Mouse (Mus musculus) cerebellum, postnatal 36 days (tissue): ENCODE data around the gene Mapk12.
A peak's percentile ranks its signal among the peaks of the same experiment; 100 is the strongest.

Source experiments
- DNase-seq, 2 experiments: peaks; one replicate each; pipeline ENCODE4 v3.0.0; 2021 to 2022; ENCODE audit warnings: mixed read lengths in 2 of 2

Mapk12 gene

DNA sequence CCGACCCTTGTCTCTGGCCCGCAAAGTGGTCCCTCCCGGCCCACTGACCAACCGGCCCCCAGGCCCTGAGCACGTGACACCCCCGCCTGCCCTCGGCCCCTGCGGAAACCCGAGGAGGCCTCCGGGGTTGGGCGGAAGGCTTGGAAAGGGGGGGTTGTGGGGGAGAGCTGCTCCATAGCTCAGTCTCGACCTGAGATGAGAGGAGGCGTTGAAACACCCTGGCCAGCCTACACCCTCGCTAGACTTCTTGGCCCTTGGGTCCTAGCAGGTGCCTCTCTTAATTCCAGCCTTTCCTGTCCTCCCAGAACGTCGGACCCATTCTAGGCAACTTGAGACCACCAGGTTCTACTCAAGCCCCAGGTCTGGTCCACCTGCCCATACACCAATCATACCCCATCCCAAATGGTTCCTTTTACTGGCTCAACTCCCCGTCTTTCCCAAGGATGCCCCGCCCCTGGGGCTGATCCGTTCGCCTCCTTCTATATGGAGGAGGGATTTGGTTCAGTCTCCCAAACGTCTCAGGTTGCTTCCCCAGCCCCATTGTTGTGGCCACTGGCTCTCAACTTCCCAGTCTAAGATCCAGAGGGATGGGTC, at the start of gene Mapk12:
Gene Mapk12 (minus strand): TSS at position 45 of the 594 bp plus-strand sequence.
- DNase-seq, result peak; percentile 68 to 75

DNA sequence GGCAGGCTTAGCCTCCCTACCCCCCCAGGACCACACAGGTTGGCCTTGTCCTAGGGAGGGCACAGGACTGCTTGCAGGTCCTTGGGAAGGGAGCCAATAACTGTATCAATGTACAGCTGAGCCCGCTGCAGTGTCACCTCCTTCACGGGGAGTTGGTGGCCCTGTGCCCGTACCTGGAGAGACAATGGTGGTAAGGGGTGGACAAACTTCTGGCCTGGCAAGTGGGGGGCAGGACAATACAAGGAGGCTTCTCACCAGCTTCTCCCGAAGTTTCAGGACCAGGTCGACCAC, 44.4 kb upstream of the Mapk12 start:
- DNase-seq, result no peak

DNA sequence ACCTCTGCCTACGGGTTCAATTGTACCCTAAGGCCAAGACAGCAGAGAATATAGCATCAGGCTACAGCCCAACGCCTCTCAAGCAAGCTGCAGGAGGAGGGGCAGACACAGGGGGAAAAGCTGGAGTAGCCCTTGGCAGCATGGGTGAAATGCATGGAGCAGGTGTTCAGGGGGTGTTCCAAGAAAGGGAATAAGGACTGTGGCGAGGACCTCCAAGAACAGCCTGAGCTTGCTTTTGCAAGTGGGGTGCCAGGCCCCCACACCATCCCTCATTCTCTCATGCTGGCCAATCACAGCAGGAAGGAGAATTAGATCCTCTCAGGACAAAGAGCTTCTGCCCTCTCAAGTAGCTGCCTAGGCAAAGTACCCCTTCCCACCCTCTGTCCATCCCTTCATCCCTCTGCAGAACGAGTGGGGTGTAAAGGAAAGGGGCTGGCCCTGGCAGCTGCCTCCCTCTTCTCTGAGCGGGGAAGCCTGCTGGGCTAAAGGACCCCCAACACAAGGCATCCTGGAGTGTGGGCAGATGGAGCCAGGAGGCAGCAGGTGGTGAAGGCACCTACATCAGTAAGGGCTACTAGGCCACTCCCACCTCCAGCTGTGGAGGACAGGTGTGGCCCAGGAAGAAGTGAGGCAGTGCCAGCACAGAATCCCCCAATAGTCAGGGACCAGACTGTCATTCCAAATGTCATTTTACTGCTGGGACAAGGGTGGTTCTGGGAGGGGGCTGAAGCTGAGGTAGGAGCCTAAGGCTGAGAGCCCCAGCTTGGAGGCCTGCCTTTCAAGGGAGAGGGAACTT, 43.8 kb upstream of the Mapk12 start:
- DNase-seq, result no peak

DNA sequence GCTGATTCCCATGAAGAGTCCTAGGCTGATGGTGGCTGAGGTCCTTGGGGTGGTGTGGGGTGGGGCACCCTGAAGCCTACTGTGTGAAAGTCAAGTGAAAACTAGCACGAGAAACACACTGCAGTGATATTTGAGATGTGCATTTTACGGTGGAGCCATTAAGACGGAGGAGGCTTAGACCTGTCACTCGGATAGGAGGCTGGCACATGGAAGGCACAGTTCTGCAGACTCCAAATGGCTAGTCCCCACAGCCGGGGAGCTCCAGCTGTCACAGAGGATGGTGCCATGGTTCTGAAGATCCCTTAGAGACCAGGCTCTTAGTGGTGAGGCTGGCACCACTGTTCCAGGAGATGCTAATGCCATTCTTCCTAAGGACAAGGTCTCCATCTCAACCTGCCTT, 42.3 kb upstream of the Mapk12 start:
- DNase-seq, result no peak

DNA sequence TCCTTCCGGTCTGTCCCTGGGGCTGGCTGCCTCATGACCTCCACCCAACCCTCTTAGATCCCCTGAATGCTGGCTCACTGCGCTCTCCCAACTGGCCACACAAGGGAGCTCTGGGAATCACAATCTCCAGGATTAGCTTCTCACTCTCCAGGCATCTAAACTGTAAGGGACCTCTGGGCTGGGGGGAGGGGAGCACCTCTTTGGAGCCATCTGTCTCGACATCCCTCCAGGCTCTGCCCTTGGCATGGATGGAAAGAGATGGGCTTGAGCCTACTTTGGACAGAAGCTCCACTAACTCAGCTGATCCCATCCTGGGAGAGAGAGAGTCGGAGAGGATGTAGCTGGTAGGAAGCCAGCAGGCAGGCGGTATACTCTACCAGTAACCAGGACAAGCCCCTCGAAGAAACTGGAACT, 41.8 kb upstream of the Mapk12 start:
- DNase-seq, result peak; percentile 58 to 71

DNA sequence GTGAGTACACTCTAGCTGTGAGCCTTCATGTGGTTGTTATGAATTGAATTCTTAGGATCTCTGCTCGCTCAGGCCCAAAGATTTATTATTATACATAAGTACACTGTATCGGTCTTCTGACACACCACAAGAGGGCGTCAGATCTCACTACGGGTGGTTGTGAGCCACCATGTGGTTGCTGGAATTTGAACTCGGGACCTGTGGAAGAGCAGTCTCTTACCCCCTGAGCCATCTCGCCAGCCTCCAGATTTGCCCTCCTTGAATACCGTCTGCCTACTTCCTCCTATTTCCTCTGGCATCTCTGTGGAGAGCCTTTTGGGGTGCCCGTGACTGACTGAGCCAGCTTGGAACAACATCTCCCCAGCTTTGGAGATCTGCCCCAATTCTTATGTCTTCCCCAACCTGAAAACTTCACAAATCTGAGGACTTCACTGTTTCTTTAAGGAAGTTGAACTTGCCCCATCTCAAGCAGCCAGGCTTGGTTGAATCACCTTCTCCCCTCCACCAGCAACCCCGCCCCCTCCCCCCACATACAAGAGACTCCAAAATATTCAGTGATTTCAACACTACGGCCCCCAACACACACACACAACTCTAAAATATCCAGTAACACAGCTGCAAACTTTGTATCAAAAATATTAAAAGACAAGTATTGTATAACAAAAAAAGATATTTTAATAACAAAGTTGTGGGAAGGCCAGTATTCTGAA, 41.2 kb upstream of the Mapk12 start:
- no peak for DNase-seq

DNA sequence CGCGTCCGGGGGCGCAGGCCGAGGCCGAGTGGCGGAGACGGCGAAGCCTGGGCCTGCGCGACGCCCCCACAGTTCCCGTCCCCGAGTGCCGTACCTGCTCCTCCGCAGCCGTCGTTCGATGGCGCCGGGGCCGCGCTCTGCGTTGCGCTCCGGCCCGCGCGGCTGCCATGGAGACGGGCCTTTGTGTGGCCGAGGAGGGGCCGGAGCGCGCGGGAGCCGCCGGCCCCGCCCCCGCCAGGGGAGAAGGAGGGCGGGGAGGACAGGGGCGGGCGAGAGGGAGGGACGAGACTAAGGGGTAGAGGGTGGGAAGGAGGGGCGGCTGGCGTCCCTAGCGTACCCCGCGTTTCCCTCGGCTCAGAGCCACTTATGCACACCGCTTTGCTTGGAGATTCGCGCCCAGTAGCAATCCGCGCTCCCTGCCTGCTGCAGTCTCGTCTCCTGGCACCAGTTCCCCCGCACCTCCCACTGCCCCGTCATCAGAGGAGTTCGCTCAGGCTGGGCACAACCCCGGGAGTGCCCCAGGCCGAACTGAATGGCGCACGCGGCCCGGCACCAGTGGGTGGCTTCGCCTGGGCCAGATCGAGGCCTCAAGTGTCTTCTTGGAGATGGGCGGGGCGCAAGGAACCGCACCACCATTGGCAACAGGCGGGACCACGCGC, 40.2 kb upstream of the Mapk12 start, which contains the start of gene Plxnb2:
Gene Plxnb2 (minus strand): TSS at position 218 of the 659 bp plus-strand sequence.
- DNase-seq, result peak; percentile 74 to 80

DNA sequence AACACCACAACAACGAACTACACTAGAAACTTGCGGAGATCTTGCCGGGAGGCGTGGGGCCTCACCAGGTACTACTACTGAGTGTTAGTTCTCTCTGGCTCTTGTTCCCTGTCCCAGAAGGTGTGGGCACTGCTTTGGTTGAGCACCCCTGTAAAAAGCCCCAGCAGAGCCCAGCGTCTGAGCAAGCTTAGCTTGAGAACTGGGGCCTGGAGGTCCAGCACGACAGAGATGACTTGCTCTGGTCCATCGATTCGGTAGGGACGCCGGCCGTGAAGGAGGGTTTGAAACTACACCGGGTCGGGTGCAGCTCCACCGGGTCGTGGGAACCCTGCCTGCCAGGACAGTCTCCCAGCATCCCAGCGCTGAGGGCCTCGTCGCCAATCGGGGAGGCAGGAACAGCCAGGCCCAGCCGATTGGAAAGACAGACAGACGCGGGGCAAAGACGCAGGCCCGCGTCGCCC, 39.6 kb upstream of the Mapk12 start:
- peak; percentile 53 for DNase-seq

DNA sequence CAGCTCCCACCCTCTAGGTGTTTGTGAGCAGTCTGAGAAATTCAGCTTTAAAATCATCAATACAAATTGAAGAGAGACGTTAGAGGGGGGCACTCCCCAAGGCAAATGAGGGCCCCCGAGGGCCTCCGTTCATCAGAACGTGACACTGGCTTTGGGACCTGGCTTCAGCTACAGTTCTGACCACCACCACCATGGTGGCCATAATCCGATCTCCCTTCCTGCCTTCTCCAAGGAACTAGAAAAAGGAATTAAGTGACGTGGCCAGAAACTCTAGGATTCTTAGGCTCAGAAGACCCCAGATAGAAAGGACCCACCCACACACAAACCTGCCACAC, 39.1 kb upstream of the Mapk12 start:
- DNase-seq, result no peak

DNA sequence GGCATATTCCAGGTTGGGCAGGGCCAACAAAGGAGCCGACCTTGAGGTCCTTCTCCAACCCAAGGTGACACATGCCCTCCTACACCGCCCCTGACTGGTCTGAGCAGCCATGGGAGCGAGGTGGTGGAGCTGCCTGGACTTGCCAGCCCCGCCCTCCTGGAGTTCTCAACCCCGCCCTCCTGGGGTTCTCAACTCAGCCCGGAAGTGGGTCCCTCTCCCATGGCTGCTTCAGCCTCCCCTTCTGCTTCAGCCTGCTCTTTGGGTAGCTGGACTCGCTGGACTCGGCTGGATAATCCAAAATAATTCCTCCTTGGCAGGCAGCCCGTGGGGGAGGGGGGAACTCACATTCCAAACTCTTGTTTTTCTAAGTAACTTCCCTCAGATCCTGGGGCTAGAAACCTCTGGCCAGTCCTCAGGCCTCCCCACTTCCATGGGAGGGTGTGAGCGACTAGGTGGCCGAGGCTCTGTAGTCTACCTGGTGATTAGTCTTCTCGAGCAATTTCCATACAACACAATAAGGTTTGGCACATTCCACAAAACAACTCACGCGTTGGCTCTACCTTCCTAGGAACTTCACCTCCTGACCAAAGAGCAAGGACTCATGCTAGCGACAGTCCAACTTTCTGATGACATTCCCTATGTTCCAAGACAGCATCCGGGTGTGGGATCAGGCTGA, 38.6 kb upstream of the Mapk12 start:
- peak; percentile 58 to 65 for DNase-seq

DNA sequence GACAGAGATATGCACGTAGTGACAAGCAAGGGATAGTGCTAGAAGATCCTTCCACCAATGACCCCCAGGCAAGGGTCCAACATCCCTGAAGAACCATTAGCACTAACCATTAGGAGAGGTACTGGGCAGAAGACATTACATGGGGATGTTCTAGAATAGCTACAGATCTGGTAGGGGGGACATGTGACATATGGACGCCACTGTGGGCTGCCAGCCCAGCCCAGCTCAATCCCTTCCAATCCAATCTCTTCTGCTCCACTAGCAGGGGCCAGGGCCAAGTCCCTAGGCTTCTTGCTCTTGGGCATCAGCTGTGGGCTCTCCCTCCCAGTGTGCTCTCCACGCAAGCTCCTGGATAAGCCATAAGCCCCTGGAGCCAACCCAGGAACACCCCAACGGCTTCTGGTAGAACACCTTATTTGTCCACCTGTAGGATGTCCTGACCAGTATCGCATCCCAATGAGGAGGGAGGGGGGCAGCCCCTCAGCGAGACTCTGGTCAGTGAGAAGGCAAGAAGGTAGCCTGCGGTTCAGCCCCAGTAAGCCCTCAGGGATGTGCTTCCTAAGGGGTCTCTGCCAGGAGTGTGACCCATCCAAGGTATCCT, 37.9 kb upstream of the Mapk12 start:
- peak; percentile 87 to 88 for DNase-seq

DNA sequence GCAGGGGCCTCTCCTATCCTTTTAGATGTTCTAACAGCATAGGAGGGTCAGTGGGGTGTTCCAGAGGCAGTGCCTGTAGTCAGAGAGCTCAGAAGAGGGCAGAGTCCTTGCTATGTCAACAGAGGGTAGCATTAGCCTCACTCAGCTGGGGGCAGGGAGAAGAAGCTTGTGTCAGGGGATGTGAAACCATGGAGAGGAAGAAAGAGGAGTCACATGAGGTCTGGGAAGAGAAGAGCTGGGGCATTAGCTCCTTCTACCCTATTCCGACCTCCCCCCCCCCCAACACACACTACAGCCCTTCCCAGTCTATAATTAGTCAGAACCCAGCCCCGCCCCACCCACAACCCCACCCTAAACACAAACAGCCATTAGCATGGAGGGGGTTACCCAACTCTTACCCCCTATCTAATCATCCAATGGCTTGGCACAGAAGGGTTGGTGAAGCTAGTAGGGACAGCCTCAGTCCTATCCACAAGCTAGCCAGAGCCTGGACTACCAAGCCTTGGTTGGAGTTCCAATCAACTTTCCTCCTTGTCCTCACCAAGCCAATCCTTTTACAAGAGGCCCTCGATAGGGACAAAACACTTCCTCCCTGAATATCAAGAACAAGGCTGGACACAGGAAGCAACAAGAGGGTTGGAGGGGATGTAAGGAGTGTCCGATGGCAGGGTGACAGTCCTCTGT, 37.2 kb upstream of the Mapk12 start:
- DNase-seq, result no peak

DNA sequence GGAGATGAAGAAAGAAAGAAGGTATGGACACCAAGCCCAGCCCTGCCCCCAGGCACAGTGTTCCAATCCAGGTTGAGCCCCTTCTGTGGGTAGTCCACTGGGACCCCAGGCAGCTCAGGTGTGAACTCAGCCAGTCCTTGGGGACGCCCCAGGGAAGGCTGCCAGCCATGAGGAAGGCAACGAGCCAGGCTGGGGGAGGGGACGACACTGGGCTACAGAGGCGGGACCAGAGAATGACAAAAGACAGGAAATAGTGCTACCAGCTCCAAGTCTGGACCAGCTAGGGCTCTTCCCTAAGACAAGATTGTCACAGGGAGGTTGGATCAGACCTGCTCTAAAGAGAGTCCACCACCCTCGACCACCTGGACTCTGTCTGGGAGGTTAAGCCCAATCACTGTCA, 36.6 kb upstream of the Mapk12 start:
- DNase-seq, result peak; percentile 83 to 84

DNA sequence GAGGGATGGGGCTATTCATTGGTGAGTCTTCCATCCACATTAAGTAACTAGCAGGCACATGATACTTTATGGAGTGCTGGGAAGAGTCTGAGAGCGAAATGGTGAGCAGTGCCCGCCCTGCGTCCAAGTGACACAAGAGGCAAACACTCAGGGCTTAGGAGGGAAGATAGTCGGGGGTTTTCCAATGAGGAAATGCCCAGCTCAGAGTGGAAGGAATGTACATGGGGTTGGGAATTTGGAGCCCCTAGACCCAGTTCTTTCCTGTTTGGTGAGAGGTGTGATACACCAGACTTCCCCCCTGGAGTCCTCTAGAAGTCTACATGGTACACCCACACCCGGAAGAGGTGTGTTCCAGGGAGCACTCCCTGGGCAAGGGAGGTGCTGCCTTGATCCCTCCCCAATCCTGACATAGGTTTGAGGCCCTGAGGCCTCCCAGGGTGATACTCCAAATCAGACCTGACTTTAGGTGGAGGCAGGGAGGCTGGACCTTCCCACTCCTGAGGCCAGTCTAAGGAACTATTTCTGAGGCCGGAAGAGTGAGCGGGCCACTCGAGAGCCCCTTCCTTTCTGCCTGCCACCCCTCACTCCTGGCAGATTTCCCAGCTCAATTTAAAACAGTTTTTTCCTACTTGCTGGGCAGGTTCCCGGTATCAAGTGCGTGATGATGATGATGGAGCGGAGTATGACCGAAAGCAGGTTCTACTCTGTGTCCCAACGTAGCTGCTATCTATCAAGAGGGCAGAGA, 35.1 kb upstream of the Mapk12 start:
- no peak for DNase-seq

DNA sequence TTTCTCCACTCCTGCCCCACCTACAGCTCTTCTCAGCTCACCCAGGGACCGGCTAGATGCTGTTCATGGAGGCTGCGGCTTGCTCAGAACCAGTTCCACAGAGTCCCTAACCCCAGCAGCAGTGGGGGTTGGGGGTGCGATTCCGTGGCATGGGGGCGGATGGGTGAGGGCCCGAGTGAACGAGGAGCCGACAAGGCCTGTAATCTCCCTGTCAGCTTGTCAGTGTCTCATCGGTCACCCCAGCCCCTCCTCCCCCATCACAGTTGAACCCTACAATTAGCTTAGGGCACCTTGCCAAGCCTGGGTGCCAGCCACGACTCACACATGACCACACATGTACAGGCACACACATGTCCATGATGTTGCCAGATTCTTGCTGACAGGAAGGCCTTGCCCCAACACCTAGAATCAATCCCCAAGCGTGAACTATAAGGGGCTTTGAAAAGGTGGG, 34.4 kb upstream of the Mapk12 start:
- no peak for DNase-seq

DNA sequence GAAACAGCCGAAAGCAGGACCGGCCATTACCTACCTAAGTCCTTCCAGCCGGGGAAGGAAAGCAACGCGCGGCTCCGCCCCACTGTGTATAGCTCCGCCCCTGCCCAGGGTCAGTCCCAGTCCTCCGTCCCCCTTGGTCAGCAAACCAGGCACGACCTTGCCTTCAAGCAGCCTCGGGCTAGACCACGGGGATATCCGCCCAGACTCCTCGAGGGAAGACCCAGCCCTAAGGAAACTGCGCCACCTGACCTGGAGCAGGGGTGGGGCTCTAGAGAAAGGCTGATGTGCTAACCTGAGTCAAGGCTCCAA, 33.4 kb upstream of the Mapk12 start:
- peak; percentile 70 to 75 for DNase-seq

DNA sequence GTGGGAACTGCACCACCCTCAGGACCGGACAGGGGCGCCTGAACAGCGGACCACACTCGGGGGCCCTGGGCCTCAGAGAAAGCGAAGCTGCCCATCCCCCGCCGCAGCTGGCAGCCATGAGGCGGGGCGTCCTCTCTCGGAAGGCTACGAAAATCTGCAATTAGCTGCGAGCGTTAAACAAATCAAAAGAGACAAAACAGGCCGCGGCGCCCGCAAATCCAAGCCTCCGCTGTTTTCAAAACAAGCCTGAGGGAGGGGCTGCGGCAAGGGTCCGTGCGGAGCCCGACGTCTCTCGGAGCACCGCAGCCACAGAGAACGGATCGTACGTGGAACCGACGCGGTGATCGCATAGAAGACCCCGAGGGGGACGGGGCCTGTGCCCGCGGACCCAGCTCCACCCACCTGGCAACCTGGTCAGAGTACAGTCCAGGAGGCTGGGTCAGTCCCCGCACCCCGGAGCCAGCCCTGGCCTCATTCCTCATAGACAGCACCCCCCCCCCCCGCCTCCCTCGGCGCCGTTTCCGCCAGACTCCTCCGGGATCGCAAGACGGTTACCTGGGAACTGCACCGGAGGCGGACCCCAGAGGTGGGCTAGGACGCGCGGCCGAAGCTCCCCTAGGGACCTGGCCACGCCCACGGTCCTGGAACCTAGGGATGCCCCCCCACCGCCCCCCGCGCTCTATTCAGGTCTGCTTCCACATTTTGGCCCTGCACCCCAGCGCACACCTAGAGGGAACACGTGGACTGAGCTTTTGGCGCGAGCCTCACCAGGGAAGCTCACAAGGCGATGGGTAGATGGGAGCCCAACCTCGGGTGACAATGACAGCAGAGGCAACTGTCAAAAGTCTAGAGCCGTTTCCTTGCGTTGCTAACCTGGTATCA, 32.8 kb upstream of the Mapk12 start:
- peak; percentile 46 to 55 for DNase-seq

DNA sequence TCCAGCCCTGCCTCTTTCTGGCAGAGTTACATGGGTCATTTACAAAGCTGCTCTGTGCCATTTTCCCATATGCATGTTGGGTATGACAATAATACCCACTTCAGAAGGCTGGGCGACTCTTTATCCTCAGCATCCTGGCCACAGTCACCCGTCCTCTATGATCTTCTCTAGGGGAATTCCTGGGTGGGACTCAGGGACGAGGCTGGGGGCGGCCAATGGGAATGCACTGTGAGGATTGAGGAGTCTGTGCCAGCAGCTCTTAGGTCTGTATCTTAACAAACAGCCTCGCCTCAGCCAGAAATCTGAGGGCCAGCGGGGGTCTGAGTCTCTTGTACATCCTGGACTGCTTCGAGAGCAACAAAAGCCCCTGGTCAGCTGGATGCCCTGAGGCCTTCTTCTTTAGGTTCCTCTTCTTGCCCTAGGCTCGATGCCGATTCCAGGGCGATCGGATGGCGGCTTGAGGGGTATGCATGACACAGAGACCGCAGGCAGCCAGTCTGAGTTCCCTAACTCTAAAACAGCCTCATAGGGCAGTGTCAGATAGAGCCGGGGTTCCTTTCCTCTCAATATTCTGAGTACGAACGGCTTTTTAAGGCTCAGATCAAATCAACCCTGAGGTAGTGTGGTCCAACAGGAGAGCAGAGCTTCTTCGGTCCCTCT, 31.9 kb upstream of the Mapk12 start:
- peak in 1 of 2 experiments; percentile 35 for DNase-seq

DNA sequence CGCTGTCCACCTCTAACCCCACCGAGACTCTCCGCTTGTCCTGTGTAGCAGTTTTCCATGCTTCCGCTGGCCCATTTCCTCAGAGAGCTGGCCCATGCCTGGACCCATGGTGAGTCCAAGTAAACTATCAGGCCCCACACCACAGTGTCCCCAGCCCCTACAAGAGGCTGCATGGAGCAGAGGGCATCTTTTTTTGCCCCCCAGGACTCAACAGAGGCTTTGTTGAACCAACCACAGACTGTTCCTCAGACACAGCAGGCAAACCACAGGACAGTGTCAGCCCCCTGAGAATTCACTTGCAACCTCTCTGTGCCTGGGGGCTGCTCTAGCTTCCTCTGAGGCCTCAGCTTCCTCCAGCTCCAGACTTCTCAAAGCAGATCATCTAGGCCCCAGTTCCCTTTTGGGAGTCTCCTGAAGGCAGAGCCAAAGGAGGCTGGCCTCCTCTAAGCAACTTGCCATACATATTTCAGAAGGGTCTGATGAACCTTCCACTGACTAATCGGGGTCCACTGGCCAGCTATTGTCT, 31.1 kb upstream of the Mapk12 start:
- DNase-seq, result no peak
